Mouse (Mus musculus): Measurements from ENCODE around the gene Zfp334. TPM values are rescaled to one million over a fixed set of nuclear protein-coding genes. Genes with fewer than 3 reads are reported as not detected.

The Zfp334 gene
- total RNA-seq, 1 experiment from 2014 or later: not detected

GRCm38 (mm10) chr2:165391561-165391960 is 3.5 kb upstream of the Zfp334 start:
- peak; percentile 75 to 78; a peak in 3 of 4 replicates for ATAC-seq (replicated peaks in 1 of 2; ENCODE audit: insufficient read depth in 1 of 2, low FRiP score in 2 of 2, low TSS enrichment in 1 of 2, low read depth in 1 of 2, poor library complexity in 2 of 2, severe bottlenecking in 2 of 2)

- no peak for ATAC-seq (replicated peaks in 1 of 2; ENCODE audit: insufficient read depth in 1 of 2, low FRiP score in 2 of 2, low TSS enrichment in 1 of 2, low read depth in 1 of 2, poor library complexity in 2 of 2, severe bottlenecking in 2 of 2)
Observed at GRCm38 (mm10) chr2:165389299-165389952, 1.4 kb upstream of the Zfp334 start.

GRCm38 (mm10) chr2:165387370-165387769 is 689 bp downstream of the Zfp334 start:
- ATAC-seq (replicated peaks in 1 of 2; ENCODE audit: insufficient read depth in 1 of 2, low FRiP score in 2 of 2, low TSS enrichment in 1 of 2, low read depth in 1 of 2, poor library complexity in 2 of 2, severe bottlenecking in 2 of 2): no peak

- no peak for ATAC-seq (replicated peaks in 1 of 2; ENCODE audit: insufficient read depth in 1 of 2, low FRiP score in 2 of 2, low TSS enrichment in 1 of 2, low read depth in 1 of 2, poor library complexity in 2 of 2, severe bottlenecking in 2 of 2)
Observed at GRCm38 (mm10) chr2:165380050-165380449, 8.0 kb downstream of the Zfp334 start.

- no peak for ATAC-seq (replicated peaks in 1 of 2; ENCODE audit: insufficient read depth in 1 of 2, low FRiP score in 2 of 2, low TSS enrichment in 1 of 2, low read depth in 1 of 2, poor library complexity in 2 of 2, severe bottlenecking in 2 of 2)
Observed at GRCm38 (mm10) chr2:165376001-165376400, 12.1 kb downstream of the Zfp334 start.

GRCm38 (mm10) chr2:165375478-165375877 is 12.6 kb downstream of the Zfp334 start:
- no peak for ATAC-seq (replicated peaks in 1 of 2; ENCODE audit: insufficient read depth in 1 of 2, low FRiP score in 2 of 2, low TSS enrichment in 1 of 2, low read depth in 1 of 2, poor library complexity in 2 of 2, severe bottlenecking in 2 of 2)

GRCm38 (mm10) chr2:165371066-165371465 is 17.0 kb downstream of the Zfp334 start:
- ATAC-seq (replicated peaks in 1 of 2; ENCODE audit: insufficient read depth in 1 of 2, low FRiP score in 2 of 2, low TSS enrichment in 1 of 2, low read depth in 1 of 2, poor library complexity in 2 of 2, severe bottlenecking in 2 of 2): no peak

GRCm38 (mm10) chr2:165370348-165370747 is 17.7 kb downstream of the Zfp334 start:
- ATAC-seq (replicated peaks in 1 of 2; ENCODE audit: insufficient read depth in 1 of 2, low FRiP score in 2 of 2, low TSS enrichment in 1 of 2, low read depth in 1 of 2, poor library complexity in 2 of 2, severe bottlenecking in 2 of 2): no peak

- no peak for ATAC-seq (replicated peaks in 1 of 2; ENCODE audit: insufficient read depth in 1 of 2, low FRiP score in 2 of 2, low TSS enrichment in 1 of 2, low read depth in 1 of 2, poor library complexity in 2 of 2, severe bottlenecking in 2 of 2)
Observed at GRCm38 (mm10) chr2:165368496-165368895, 19.6 kb downstream of the Zfp334 start, which contains the start of gene Zfp663. Zfp663 (minus strand) TSS chr2:165368729.

GRCm38 (mm10) chr2:165367868-165368439 is 20.1 kb downstream of the Zfp334 start:
- ATAC-seq (replicated peaks in 1 of 2; ENCODE audit: insufficient read depth in 1 of 2, low FRiP score in 2 of 2, low TSS enrichment in 1 of 2, low read depth in 1 of 2, poor library complexity in 2 of 2, severe bottlenecking in 2 of 2): no peak

GRCm38 (mm10) chr2:165367047-165367520 is 21.0 kb downstream of the Zfp334 start:
- ATAC-seq (replicated peaks in 1 of 2; ENCODE audit: insufficient read depth in 1 of 2, low FRiP score in 2 of 2, low TSS enrichment in 1 of 2, low read depth in 1 of 2, poor library complexity in 2 of 2, severe bottlenecking in 2 of 2): peak; percentile 54 to 78

- ATAC-seq (replicated peaks in 1 of 2; ENCODE audit: insufficient read depth in 1 of 2, low FRiP score in 2 of 2, low TSS enrichment in 1 of 2, low read depth in 1 of 2, poor library complexity in 2 of 2, severe bottlenecking in 2 of 2): peak; percentile 43 to 44; a peak in 2 of 4 replicates
Observed at GRCm38 (mm10) chr2:165364334-165365091, 23.5 kb downstream of the Zfp334 start.

GRCm38 (mm10) chr2:165363282-165363681 is 24.8 kb downstream of the Zfp334 start:
- ATAC-seq (replicated peaks in 1 of 2; ENCODE audit: insufficient read depth in 1 of 2, low FRiP score in 2 of 2, low TSS enrichment in 1 of 2, low read depth in 1 of 2, poor library complexity in 2 of 2, severe bottlenecking in 2 of 2): no peak

GRCm38 (mm10) chr2:165360861-165361260 is 27.2 kb downstream of the Zfp334 start:
- peak; percentile 60 to 73 for ATAC-seq (replicated peaks in 1 of 2; ENCODE audit: insufficient read depth in 1 of 2, low FRiP score in 2 of 2, low TSS enrichment in 1 of 2, low read depth in 1 of 2, poor library complexity in 2 of 2, severe bottlenecking in 2 of 2)

- ATAC-seq (replicated peaks in 1 of 2; ENCODE audit: insufficient read depth in 1 of 2, low FRiP score in 2 of 2, low TSS enrichment in 1 of 2, low read depth in 1 of 2, poor library complexity in 2 of 2, severe bottlenecking in 2 of 2): no peak
Observed at GRCm38 (mm10) chr2:165351828-165352513, 36.1 kb downstream of the Zfp334 start.

GRCm38 (mm10) chr2:165349466-165349865 is 38.6 kb downstream of the Zfp334 start:
- ATAC-seq (replicated peaks in 1 of 2; ENCODE audit: insufficient read depth in 1 of 2, low FRiP score in 2 of 2, low TSS enrichment in 1 of 2, low read depth in 1 of 2, poor library complexity in 2 of 2, severe bottlenecking in 2 of 2): 0 out of 4 replicates have a peak, but pooled peaks of 1 of the 2 experiments have one; percentile 32

GRCm38 (mm10) chr2:165346180-165346579 is 41.9 kb downstream of the Zfp334 start:
- no peak for ATAC-seq (replicated peaks in 1 of 2; ENCODE audit: insufficient read depth in 1 of 2, low FRiP score in 2 of 2, low TSS enrichment in 1 of 2, low read depth in 1 of 2, poor library complexity in 2 of 2, severe bottlenecking in 2 of 2)
